Mouse (Mus musculus) thymus, postnatal 0 days (tissue): Measurements from ENCODE around the gene Tfpi. TPM values are rescaled to one million over a fixed set of nuclear protein-coding genes. Genes with fewer than 3 reads are reported as not detected.
"Not testable (repeated sequence)": the region's sequence is repeated elsewhere in the genome, so short reads cannot be mapped to it uniquely, and the experiment has no call there.

ENCODE experiments used
- DNase-seq: peaks from one replicate; pipeline ENCODE4 v3.0.0-alpha.2; 2015; ENCODE audit warnings: low spot score
- polyA plus RNA-seq: library from polyadenylated mRNA; unstranded; fragments of >200 nt; fragmentation: Nextera tagmentation; extraction: Ambion mirVana; gene quantifications from 2 replicates; pipeline ENCODE4 v1.2.1, GENCODE M21; 2015

The Tfpi gene
- polyA plus RNA-seq, 1 experiment from 2014 or later: 25.1 TPM

DNA sequence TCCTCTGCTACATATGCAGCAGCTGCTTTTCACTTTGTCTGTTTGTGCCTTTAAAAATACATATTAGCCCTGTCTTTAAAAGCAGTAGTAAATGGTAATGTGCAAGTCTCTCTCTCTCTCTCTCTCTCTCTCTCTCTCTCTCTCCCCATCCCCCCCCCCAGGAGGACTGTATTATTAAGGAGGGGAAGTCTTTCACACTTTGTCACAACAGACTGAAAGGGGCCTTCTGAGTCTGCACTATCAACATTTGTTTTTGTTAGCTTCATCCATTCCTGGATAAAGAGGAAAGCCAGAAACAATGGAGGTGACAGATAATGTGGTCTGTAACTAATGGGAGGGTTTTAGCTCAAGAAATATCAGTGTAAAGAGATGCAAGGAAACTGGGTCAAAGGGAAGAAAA, 87.5 kb downstream of the Tfpi start:
- no peak for DNase-seq

DNA sequence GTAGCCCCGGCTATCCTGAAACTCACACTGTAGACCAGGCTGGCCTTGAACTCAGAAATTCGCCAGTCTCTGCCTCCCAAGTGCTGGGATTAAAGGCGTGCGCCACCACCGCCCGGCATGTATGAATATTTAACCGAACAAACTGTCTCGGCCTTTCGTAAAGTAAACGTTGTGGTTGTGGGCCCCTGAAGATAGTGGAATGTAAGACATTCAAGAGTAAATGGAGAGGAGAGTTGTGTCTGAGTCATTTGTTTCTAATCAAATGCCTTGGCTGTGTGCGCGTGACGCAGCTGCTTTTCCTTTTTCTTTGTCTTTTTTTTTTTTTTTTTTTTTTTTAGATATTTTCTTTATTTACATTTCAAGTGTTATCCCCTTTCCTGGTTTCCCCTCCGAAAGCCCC, 88.0 kb downstream of the Tfpi start:
- DNase-seq: not testable (repeated sequence)

DNA sequence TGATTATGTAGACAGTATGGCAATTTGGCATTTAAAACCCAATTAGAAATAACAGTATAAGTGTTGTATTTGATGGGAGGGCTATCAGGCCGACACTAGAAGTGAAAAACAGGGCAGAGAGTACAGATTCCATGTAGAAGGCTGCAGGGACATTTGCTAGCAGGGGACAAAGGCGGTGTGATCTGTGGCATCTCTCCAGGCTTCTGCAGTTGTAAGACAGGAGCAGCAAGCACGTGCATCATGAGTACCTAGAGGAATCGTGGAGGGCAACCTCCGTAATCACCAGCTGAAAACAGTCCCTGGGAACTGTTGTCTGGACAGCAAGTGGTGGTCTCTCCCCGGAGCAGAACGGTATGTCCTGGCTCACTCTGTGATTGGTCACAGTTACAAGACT, 88.6 kb downstream of the Tfpi start:
- no peak for DNase-seq

DNA sequence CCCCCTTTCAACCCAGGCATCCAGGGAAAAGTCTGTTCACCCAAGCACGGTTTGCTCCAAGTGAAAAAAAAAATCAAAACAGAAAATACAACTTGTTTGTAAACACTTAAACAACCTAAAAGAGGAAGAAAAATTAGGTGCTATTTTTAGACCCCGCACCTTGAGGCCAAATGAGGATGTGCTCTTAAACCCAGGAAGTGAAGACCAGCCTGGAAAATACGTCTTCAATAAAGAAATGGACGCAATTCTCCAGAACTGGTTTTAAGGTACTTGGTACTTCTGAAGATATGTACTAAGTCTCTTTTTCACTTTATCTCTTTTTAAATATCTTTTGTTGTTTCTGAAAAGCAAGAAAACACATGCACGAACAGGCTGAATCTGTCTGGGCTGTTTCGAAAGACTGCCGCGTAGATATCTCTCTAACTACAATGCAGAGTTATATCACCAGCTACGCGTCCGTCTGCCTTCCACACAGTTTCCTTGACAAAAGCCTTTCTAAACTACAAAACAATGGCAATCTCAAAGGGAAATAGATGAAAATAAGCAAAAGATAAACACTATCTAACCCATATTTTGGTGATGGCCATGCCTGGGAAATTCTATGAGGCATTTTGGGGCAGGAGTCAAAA, 89.1 kb downstream of the Tfpi start:
- DNase-seq: peak; percentile 5

DNA sequence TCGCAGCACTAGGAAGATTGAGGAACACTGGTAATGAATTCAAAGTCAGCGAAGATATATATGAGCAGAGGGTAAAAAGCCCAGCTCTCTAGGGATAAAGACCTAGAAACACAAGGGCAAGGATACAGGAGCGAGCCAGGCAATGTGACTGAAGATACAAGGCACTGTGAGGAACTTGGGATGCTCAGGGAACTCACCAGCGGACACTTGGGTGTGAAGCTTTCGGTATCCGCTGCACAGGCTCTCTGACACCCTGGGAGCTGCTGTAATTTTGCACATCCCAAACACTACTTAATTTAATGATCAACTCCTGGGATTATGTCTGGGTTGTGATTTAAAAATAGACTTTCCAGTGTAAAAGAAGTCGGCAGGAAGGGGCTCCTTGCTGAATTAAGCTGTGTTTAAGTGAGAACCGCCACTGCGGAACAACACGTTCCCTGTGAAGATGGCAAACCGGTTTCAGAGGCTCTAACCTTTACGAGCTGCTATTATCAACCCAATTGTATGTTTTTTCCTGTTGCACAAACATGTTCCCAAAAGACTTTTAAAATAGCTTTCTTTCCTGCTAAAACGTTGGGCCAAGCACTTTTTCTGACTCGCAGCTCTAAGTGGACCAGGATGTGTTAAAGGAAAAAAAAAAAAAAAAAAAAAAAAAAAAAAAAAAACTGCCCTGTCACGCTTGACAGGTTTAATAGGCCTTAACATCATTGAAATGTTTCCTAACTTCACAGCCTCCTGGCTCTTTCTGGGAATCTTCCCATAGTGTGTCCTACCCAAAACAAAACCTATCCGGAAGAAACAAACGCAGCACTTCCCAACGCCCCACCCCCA, 89.8 kb downstream of the Tfpi start:
- no peak for DNase-seq

DNA sequence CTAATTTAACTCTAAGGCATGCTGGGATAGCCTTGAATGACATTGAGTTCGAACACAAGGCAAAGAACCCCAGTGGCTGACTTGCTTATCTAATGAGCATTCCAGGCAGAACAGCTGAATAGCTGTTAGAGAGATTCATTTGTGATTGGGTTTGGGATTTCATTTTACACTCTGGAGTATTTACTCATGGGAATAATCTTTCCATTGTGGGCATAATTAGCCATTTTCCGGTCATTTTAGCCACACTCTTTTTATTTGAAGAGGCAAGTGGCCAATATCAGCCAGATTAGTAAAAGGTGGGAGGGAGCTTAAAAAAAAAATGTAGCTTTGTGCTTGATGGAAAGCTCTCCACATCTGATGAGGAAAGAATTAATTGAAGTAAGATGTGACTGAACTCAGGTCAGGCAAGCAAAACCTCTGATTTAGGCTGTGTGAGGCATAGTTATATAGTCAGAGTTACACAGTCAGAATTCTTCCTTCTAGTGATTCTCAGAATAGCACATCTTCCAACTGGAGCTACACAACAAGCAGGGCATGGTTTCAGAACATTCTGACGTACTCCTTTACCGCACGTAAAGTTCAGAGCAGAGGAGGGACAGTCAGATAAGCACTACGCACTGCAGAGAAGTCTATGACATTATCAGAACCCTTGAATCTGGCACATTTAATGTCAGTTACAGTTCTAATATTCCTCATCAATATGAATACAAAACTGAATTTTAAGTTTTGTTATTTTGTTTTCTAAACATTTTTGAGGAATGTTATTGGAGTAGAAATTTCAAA, 91.5 kb downstream of the Tfpi start:
- no peak for DNase-seq

DNA sequence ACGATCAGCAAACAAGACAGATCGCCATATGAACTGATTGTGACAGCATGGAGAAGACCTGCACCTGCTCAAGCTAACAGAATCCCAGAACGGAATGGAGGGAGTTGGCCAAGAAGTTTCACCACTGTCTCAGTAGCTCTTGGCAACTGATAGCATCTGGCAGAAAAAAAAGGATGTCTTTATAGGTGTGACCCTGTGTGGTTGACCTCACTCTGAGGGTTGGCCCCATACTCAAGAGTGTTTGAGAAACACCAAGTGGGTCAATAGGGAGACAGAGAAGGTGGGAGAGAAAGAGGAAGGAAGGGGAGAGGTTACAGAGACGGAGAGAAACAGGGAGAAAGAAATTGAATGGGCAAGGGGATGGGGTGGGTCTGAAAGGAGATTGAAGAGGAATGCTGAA, 92.7 kb downstream of the Tfpi start:
- no peak for DNase-seq

Other genes with a start within 250 kb of the Tfpi start
- 20.1 and 23.0 TPM in 2 replicates for gene Calcrl, start 51.4 kb downstream of the Tfpi start, polyA plus RNA-seq
- gene Ctnnd1, start 174.0 kb upstream of the Tfpi start, polyA plus RNA-seq: 6.9 and 7.0 TPM in 2 replicates
- 0.06 and 0.31 TPM in 2 replicates for gene Btbd18, start 182.3 kb upstream of the Tfpi start, polyA plus RNA-seq
- gene Selenoh, start 194.0 kb upstream of the Tfpi start, polyA plus RNA-seq: 294 and 310 TPM in 2 replicates
- gene Gm28635, start 201.3 kb upstream of the Tfpi start, polyA plus RNA-seq: not detected in 2 replicates
- 32.5 and 33.3 TPM in 2 replicates for gene Med19, start 201.6 kb upstream of the Tfpi start, polyA plus RNA-seq
- gene Tmx2, start 202.4 kb upstream of the Tfpi start, polyA plus RNA-seq: 74.9 and 77.2 TPM in 2 replicates
- gene Zdhhc5, start 238.4 kb upstream of the Tfpi start, polyA plus RNA-seq: 17.7 and 20.3 TPM in 2 replicates